Comparison of ENCODE assay signal across 8 mouse cellular contexts in the genomic region with DNA sequence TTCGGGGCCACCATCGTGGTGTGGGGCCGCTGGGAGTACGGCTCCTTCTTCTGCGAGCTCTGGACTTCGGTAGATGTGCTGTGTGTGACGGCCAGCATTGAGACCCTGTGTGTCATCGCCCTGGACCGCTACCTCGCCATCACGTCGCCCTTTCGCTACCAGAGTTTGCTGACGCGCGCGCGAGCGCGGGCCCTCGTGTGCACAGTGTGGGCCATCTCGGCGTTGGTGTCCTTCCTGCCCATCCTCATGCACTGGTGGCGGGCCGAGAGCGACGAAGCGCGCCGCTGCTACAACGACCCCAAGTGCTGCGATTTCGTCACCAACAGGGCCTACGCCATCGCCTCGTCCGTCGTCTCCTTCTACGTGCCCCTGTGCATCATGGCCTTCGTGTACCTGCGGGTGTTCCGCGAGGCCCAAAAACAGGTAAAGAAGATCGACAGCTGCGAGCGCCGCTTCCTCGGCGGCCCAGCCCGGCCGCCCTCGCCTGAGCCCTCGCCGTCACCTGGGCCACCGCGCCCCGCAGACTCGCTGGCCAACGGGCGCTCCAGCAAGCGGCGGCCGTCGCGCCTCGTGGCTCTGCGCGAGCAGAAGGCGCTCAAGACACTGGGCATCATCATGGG. TPM values are rescaled to one million over a fixed set of nuclear protein-coding genes. Genes with fewer than 3 reads are reported as not detected.
DNase-seq lines count a peak whose midpoint lies in the region; ATAC-seq and TF ChIP-seq lines count a peak whose summit lies in the region.

No protein-coding gene starts in this region.

- peak overlapping the region; percentile 41 for H3K4me3 ChIP-seq in kidney, adult 2 months (ENCODE audit: insufficient read depth, low read depth, low read length)
- H3K4me3 ChIP-seq in brown adipose tissue, adult 24 weeks (ENCODE audit: insufficient read depth, low read depth, low read length): peak overlapping the region; percentile 75
- H3K4me3 ChIP-seq in heart, embryonic 11.5 days (ENCODE audit: low read depth, low read length): peak overlapping the region; percentile 62

- no peak for TF ChIP-seq CTCF in kidney, adult 2 months (conservative IDR thresholded peaks at IDR 0.05; ENCODE audit: insufficient read depth, insufficient read length, low read depth, low read length)

- DNase-seq in kidney, adult 2 months: no peak
- DNase-seq in kidney, postnatal 14 days: no peak
- peak; percentile 59 to 64 for DNase-seq in layer of hippocampus, postnatal 36 days
- DNase-seq in lung, postnatal 14 days: peak; percentile 40
- DNase-seq in right cerebral cortex, postnatal 4 days: peak; percentile 54
- no peak for DNase-seq in cerebellum, adult 9-11 months

- H3K9me3 ChIP-seq in heart, embryonic 11.5 days (replicated peaks; ENCODE audit: control insufficient read depth, low read length): no peaks in the 10 kb centered on the region

- WGBS in kidney, adult 2 months: 1% methylated on average over 69 of the region's 69 CpGs
- 1% methylated on average over 69 of the region's 69 CpGs for WGBS in heart, embryonic 11.5 days (ENCODE audit: insufficient replicate concordance)

- H3K27ac ChIP-seq in kidney, adult 2 months (ENCODE audit: insufficient read depth, low read depth, low read length): peak overlapping the region; percentile 36
- H3K27ac ChIP-seq in brown adipose tissue, adult 24 weeks (replicated peaks; ENCODE audit: low read depth, low read length): peak overlapping the region; percentile 98
- no peak overlapping the region for H3K27ac ChIP-seq in heart, embryonic 11.5 days (ENCODE audit: low read depth, low read length)

- peak; percentile 6 for TF ChIP-seq POLR2A in kidney, adult 2 months (IDR thresholded peaks at IDR 0.05; ENCODE audit: low read depth, low read length)

- ATAC-seq in heart, embryonic 11.5 days (replicated peaks; ENCODE audit: insufficient number of reproducible peaks, low FRiP score, low TSS enrichment): no peak; the same call in 1 of the 2 replicates

- peak overlapping the region; percentile 80 for H3K9ac ChIP-seq in heart, embryonic 11.5 days (ENCODE audit: low read depth, low read length)

- H3K4me1 ChIP-seq in kidney, adult 2 months (ENCODE audit: control insufficient read depth, insufficient read depth, low read length): 0 out of 2 replicates have a peak, but pooled peaks cover 2% of the 10 kb centered on the region
- H3K4me1 ChIP-seq in brown adipose tissue, adult 24 weeks (ENCODE audit: control insufficient read depth, insufficient read depth, insufficient read length, low read length): peaks cover 6% of the 10 kb centered on the region
- peaks cover 18% of the 10 kb centered on the region for H3K4me1 ChIP-seq in heart, embryonic 11.5 days (ENCODE audit: control insufficient read depth, insufficient read depth, low read length)

- H3K27me3 ChIP-seq in kidney, adult 2 months (replicated peaks; ENCODE audit: control insufficient read depth, insufficient read depth, low read length): 0 out of 2 replicates have a peak, but pooled peaks cover 2% of the 10 kb centered on the region
- H3K27me3 ChIP-seq in heart, embryonic 11.5 days (ENCODE audit: control insufficient read depth, insufficient read depth, low read length): peaks cover 46% of the 10 kb centered on the region

- no peaks in the 10 kb centered on the region for H3K36me3 ChIP-seq in kidney, adult 2 months (ENCODE audit: control insufficient read depth, insufficient read depth, low read length)
- H3K36me3 ChIP-seq in heart, embryonic 11.5 days (ENCODE audit: control insufficient read depth, insufficient read depth, low read length): no peaks in the 10 kb centered on the region

- H3K4me2 ChIP-seq in heart, embryonic 11.5 days: peak overlapping the region; percentile 79

RNA-seq across cellular contexts. Expression of gene Adrb1, which starts 0.8 kb away (rescaled TPM):
- polyA plus RNA-seq in kidney, adult 2 months (2012; rRNA removed): 2.7 and 3.4 TPM in 2 replicates
- polyA plus RNA-seq in brown adipose tissue, adult 24 weeks (2012; ENCODE audit: insufficient read depth, insufficient read length, missing spikeins): 21.8 and 23.9 TPM in 2 replicates
- 1.5 and 1.8 TPM in 2 replicates for polyA plus RNA-seq in heart, embryonic 11.5 days (2014; fragmentation: Nextera tagmentation; extraction: Ambion mirVana)
- total RNA-seq in layer of hippocampus, postnatal 36 days (2021): 10 to 100 TPM; 18.4 to 20.4 TPM

Comparison
In these comparisons a context has a peak if more than half of its experiments do, and no peak if none do; other contexts are left out.
1. DNase-seq: peak in layer of hippocampus, postnatal 36 days (2 of 2), lung, postnatal 14 days (single experiment) and right cerebral cortex, postnatal 4 days (single experiment); none in kidney, adult 2 months (single experiment), kidney, postnatal 14 days (single experiment) and cerebellum, adult 9-11 months (single experiment).
2. Peak in every context shown above with its lines, with median percentiles within 50 percentile points of each other: H3K4me3 ChIP-seq.